Mouse (Mus musculus): ENCODE data around the gene Sash1.

Gene Sash1

GRCm38 (mm10) chr10:8885630-8886527 is at the start of gene Sash1:
Sash1 (minus strand) TSS chr10:8886070.
- DNase-seq: peak; percentile 76

GRCm38 (mm10) chr10:8935601-8936000 is 49.7 kb upstream of the Sash1 start:
- no peak for DNase-seq

- DNase-seq: no peak
Measured at GRCm38 (mm10) chr10:8933451-8934372, 47.8 kb upstream of the Sash1 start.

- no peak for DNase-seq
Measured at GRCm38 (mm10) chr10:8931548-8932240, 45.8 kb upstream of the Sash1 start.

GRCm38 (mm10) chr10:8930672-8931071 is 44.8 kb upstream of the Sash1 start:
- DNase-seq: no peak

GRCm38 (mm10) chr10:8928775-8929647 is 43.1 kb upstream of the Sash1 start:
- peak; percentile 9 for DNase-seq

GRCm38 (mm10) chr10:8928261-8928660 is 42.4 kb upstream of the Sash1 start:
- no peak for DNase-seq

- no peak for DNase-seq
Measured at GRCm38 (mm10) chr10:8926906-8927305, 41.0 kb upstream of the Sash1 start.

- DNase-seq: no peak
Measured at GRCm38 (mm10) chr10:8926295-8926694, 40.4 kb upstream of the Sash1 start.

- DNase-seq: no peak
Measured at GRCm38 (mm10) chr10:8925299-8925698, 39.4 kb upstream of the Sash1 start.

- DNase-seq: no peak
Measured at GRCm38 (mm10) chr10:8921098-8921693, 35.3 kb upstream of the Sash1 start.

GRCm38 (mm10) chr10:8917798-8918197 is 31.9 kb upstream of the Sash1 start:
- DNase-seq: no peak

- no peak for DNase-seq
Measured at GRCm38 (mm10) chr10:8917350-8917749, 31.5 kb upstream of the Sash1 start.

GRCm38 (mm10) chr10:8915755-8916154 is 29.9 kb upstream of the Sash1 start:
- no peak for DNase-seq

- no peak for DNase-seq
Measured at GRCm38 (mm10) chr10:8913904-8914303, 28.0 kb upstream of the Sash1 start.

- no peak for DNase-seq
Measured at GRCm38 (mm10) chr10:8912706-8913275, 26.9 kb upstream of the Sash1 start.

- DNase-seq: no peak
Measured at GRCm38 (mm10) chr10:8912213-8912612, 26.3 kb upstream of the Sash1 start.

GRCm38 (mm10) chr10:8910237-8910990 is 24.5 kb upstream of the Sash1 start:
- no peak for DNase-seq

- DNase-seq: no peak
Measured at GRCm38 (mm10) chr10:8903086-8903485, 17.2 kb upstream of the Sash1 start.

- no peak for DNase-seq
Measured at GRCm38 (mm10) chr10:8902412-8902811, 16.5 kb upstream of the Sash1 start.
